Mouse (Mus musculus): Measurements from ENCODE around the gene Gpr55.
"Not testable (repeated sequence)": the region's sequence is repeated elsewhere in the genome, so short reads cannot be mapped to it uniquely, and the experiment has no call there.

Gpr55 gene

GRCm38 (mm10) chr1:85960873-85961272, at the start of gene Gpr55:
Gene Gpr55, minus strand, starts transcription at chr1:85961007.
- no peak for DNase-seq

GRCm38 (mm10) chr1:86007778-86008177, 47.0 kb upstream of the Gpr55 start:
- peak; percentile 84 to 93 for DNase-seq

GRCm38 (mm10) chr1:86006040-86006439, 45.2 kb upstream of the Gpr55 start:
- DNase-seq = no peak

GRCm38 (mm10) chr1:86005540-86005939, 44.7 kb upstream of the Gpr55 start:
- DNase-seq = no peak

- DNase-seq = no peak
Observed at GRCm38 (mm10) chr1:85999853-86000570, 39.2 kb upstream of the Gpr55 start.

GRCm38 (mm10) chr1:85998012-85998411, 37.2 kb upstream of the Gpr55 start:
- DNase-seq = no peak

GRCm38 (mm10) chr1:85997221-85997620, 36.4 kb upstream of the Gpr55 start:
- no peak for DNase-seq

- no peak for DNase-seq
Observed at GRCm38 (mm10) chr1:85993541-85993940, 32.7 kb upstream of the Gpr55 start.

- no peak for DNase-seq
Observed at GRCm38 (mm10) chr1:85992175-85992574, 31.4 kb upstream of the Gpr55 start.

- not testable (repeated sequence) for DNase-seq
Observed at GRCm38 (mm10) chr1:85988882-85989281, 28.1 kb upstream of the Gpr55 start.

- DNase-seq = no peak
Observed at GRCm38 (mm10) chr1:85988351-85988750, 27.5 kb upstream of the Gpr55 start.

- DNase-seq = no peak
Observed at GRCm38 (mm10) chr1:85985784-85986183, 25.0 kb upstream of the Gpr55 start.

GRCm38 (mm10) chr1:85981738-85982357, 21.0 kb upstream of the Gpr55 start:
- DNase-seq = peak in 1 of 2 experiments; percentile 9

GRCm38 (mm10) chr1:85977709-85978108, 16.9 kb upstream of the Gpr55 start:
- DNase-seq = no peak

- no peak for DNase-seq
Observed at GRCm38 (mm10) chr1:85973468-85973877, 12.7 kb upstream of the Gpr55 start.

- no peak for DNase-seq
Observed at GRCm38 (mm10) chr1:85972341-85972740, 11.5 kb upstream of the Gpr55 start.

- no peak for DNase-seq
Observed at GRCm38 (mm10) chr1:85971070-85971469, 10.3 kb upstream of the Gpr55 start.

GRCm38 (mm10) chr1:85969519-85969918, 8.7 kb upstream of the Gpr55 start:
- DNase-seq = peak in 1 of 2 experiments; percentile 9

- DNase-seq = no peak
Observed at GRCm38 (mm10) chr1:85969081-85969480, 8.3 kb upstream of the Gpr55 start.

- no peak for DNase-seq
Observed at GRCm38 (mm10) chr1:85965856-85966255, 5.0 kb upstream of the Gpr55 start.

GRCm38 (mm10) chr1:85962081-85962480, 1.3 kb upstream of the Gpr55 start:
- no peak for DNase-seq

GRCm38 (mm10) chr1:85959889-85960276, 924 bp downstream of the Gpr55 start:
- DNase-seq = no peak

- no peak for DNase-seq
Observed at GRCm38 (mm10) chr1:85959129-85959888, 1.5 kb downstream of the Gpr55 start.

All from cerebellum, postnatal 25 days (tissue).